Mouse (Mus musculus): ENCODE data around the gene Tma16. TPM values are rescaled to one million over a fixed set of nuclear protein-coding genes. Genes with fewer than 3 reads are reported as not detected.

The Tma16 gene
- 11.2 and 13.4 TPM in 2 replicates for polyA plus RNA-seq (2015; fragmentation: Nextera tagmentation; extraction: Ambion mirVana)

- H3K36me3 ChIP-seq: peaks cover 24% of the 10 kb centered on the region
- H3K9me3 ChIP-seq: no peaks in the 10 kb centered on the region
- H3K27ac ChIP-seq (replicated peaks): peak within 1 kb of the TSS; percentile 81
- H3K4me1 ChIP-seq (replicated peaks): peaks cover 14% of the 10 kb centered on the region
- WGBS: under 1% methylated on average over 45 of the region's 45 CpGs
- peak; percentile 97 for ATAC-seq (ENCODE audit: low read depth)
- H3K4me2 ChIP-seq: peak within 1 kb of the TSS; percentile 75
- H3K4me3 ChIP-seq: peak within 1 kb of the TSS; percentile 86
- no peaks in the 10 kb centered on the region for H3K27me3 ChIP-seq
- H3K9ac ChIP-seq: peak within 1 kb of the TSS; percentile 90
Measured at GRCm38 (mm10) chr8:66486084-66486763, at the start of gene Tma16. Tma16 (minus strand) TSS chr8:66486530.

- Histone ChIP-seq H3K36me3 (no peaks in the 10 kb centered on the region), H3K27ac (replicated peaks) (no peak overlapping the region), H3K4me3 (no peak overlapping the region), H3K27me3 (no peaks in the 10 kb centered on the region), H3K9me3 (no peaks in the 10 kb centered on the region), H3K9ac (no peak overlapping the region), H3K4me1 (replicated peaks) (no peaks in the 10 kb centered on the region), H3K4me2 (no peak overlapping the region)
- ATAC-seq (ENCODE audit: low read depth): no peak
Measured at GRCm38 (mm10) chr8:66520576-66520975, 34.2 kb upstream of the Tma16 start.

- ATAC-seq (ENCODE audit: low read depth): no peak
- whole genome bisulfite sequencing: 77% methylated on average over 2 of the region's 2 CpGs
Measured at GRCm38 (mm10) chr8:66519149-66519548, 32.8 kb upstream of the Tma16 start.

GRCm38 (mm10) chr8:66511537-66511936 is 25.2 kb upstream of the Tma16 start, which contains the start of gene Tktl2:
Tktl2 (plus strand) TSS chr8:66511756.
- no peaks in the 10 kb centered on the region for H3K27me3 ChIP-seq
- WGBS: 96% methylated on average over 22 of the region's 22 CpGs
- H3K4me2 ChIP-seq: no peak within 1 kb of the TSS
- no peaks in the 10 kb centered on the region for H3K9me3 ChIP-seq
- no peak for ATAC-seq (ENCODE audit: low read depth)
- H3K27ac ChIP-seq (replicated peaks): no peak within 1 kb of the TSS
- no peaks in the 10 kb centered on the region for H3K4me1 ChIP-seq (replicated peaks)
- no peak within 1 kb of the TSS for H3K9ac ChIP-seq
- H3K36me3 ChIP-seq: no peaks in the 10 kb centered on the region
- H3K4me3 ChIP-seq: no peak within 1 kb of the TSS

More at GRCm38 (mm10) chr8:66519149-66519548, 32.8 kb upstream of the Tma16 start:
- Histone ChIP-seq H3K27ac (replicated peaks) (no peak overlapping the region), H3K9ac (no peak overlapping the region), H3K4me2 (no peak overlapping the region), H3K36me3 (no peaks in the 10 kb centered on the region), H3K9me3 (no peaks in the 10 kb centered on the region), H3K4me1 (replicated peaks) (no peaks in the 10 kb centered on the region), H3K27me3 (no peaks in the 10 kb centered on the region), H3K4me3 (no peak overlapping the region)

- Histone ChIP-seq H3K4me3 (no peak overlapping the region), H3K27me3 (no peaks in the 10 kb centered on the region), H3K4me2 (no peak overlapping the region), H3K9ac (no peak overlapping the region), H3K27ac (replicated peaks) (no peak overlapping the region), H3K9me3 (no peaks in the 10 kb centered on the region), H3K36me3 (no peaks in the 10 kb centered on the region), H3K4me1 (replicated peaks) (no peaks in the 10 kb centered on the region)
- ATAC-seq (ENCODE audit: low read depth): no peak
- 71% methylated on average over 2 of the region's 2 CpGs for WGBS
Measured at GRCm38 (mm10) chr8:66503381-66503780, 17.1 kb upstream of the Tma16 start.

- Histone ChIP-seq H3K9ac (no peak overlapping the region), H3K36me3 (no peaks in the 10 kb centered on the region), H3K27me3 (no peaks in the 10 kb centered on the region), H3K9me3 (no peaks in the 10 kb centered on the region), H3K4me2 (no peak overlapping the region), H3K4me3 (no peak overlapping the region), H3K4me1 (replicated peaks) (no peaks in the 10 kb centered on the region), H3K27ac (replicated peaks) (no peak overlapping the region)
- peak; percentile 59; the same call in 1 of the 2 replicates for ATAC-seq (ENCODE audit: low read depth)
- 36% methylated on average over 4 of the region's 4 CpGs for WGBS
Measured at GRCm38 (mm10) chr8:66496998-66497577, 10.8 kb upstream of the Tma16 start.

GRCm38 (mm10) chr8:66495726-66496125 is 9.4 kb upstream of the Tma16 start:
- Histone ChIP-seq H3K9me3 (no peaks in the 10 kb centered on the region), H3K4me1 (replicated peaks) (no peaks in the 10 kb centered on the region), H3K9ac (no peak overlapping the region), H3K4me3 (no peak overlapping the region), H3K27ac (replicated peaks) (no peak overlapping the region), H3K4me2 (no peak overlapping the region), H3K27me3 (no peaks in the 10 kb centered on the region), H3K36me3 (no peaks in the 10 kb centered on the region)
- peak; percentile 82 for ATAC-seq (ENCODE audit: low read depth)
- WGBS: 10% methylated on average over 8 of the region's 8 CpGs

- Histone ChIP-seq H3K27me3 (no peaks in the 10 kb centered on the region), H3K4me3 (no peak overlapping the region), H3K27ac (replicated peaks) (no peak overlapping the region), H3K36me3 (no peaks in the 10 kb centered on the region), H3K4me2 (no peak overlapping the region), H3K9me3 (no peaks in the 10 kb centered on the region), H3K9ac (no peak overlapping the region), H3K4me1 (replicated peaks) (no peaks in the 10 kb centered on the region)
- no peak for ATAC-seq (ENCODE audit: low read depth)
- WGBS: 70% methylated on average over 2 of the region's 2 CpGs
Measured at GRCm38 (mm10) chr8:66494496-66494895, 8.2 kb upstream of the Tma16 start.

GRCm38 (mm10) chr8:66490624-66491023 is 4.3 kb upstream of the Tma16 start:
- no peak overlapping the region for H3K9ac ChIP-seq
- no peak for ATAC-seq (ENCODE audit: low read depth)
- no peak overlapping the region for H3K4me3 ChIP-seq
- no peak overlapping the region for H3K4me2 ChIP-seq
- H3K27ac ChIP-seq (replicated peaks): no peak overlapping the region
- no peaks in the 10 kb centered on the region for H3K36me3 ChIP-seq
- H3K9me3 ChIP-seq: no peaks in the 10 kb centered on the region
- 85% methylated on average over 4 of the region's 4 CpGs for WGBS
- no peaks in the 10 kb centered on the region for H3K27me3 ChIP-seq
- H3K4me1 ChIP-seq (replicated peaks): peaks cover 4% of the 10 kb centered on the region

GRCm38 (mm10) chr8:66488556-66488955 is 2.2 kb upstream of the Tma16 start:
- WGBS: 50% methylated on average over 3 of the region's 3 CpGs
- Histone ChIP-seq H3K4me3 (no peak overlapping the region), H3K4me1 (replicated peaks) (peaks cover 14% of the 10 kb centered on the region), H3K9me3 (no peaks in the 10 kb centered on the region), H3K27me3 (no peaks in the 10 kb centered on the region), H3K36me3 (peaks cover 3% of the 10 kb centered on the region; the same call in 1 of the 2 replicates), H3K27ac (replicated peaks) (no peak overlapping the region), H3K4me2 (no peak overlapping the region), H3K9ac (no peak overlapping the region)
- ATAC-seq (ENCODE audit: low read depth): no peak

GRCm38 (mm10) chr8:66476880-66477279 is 9.4 kb downstream of the Tma16 start:
- no peaks in the 10 kb centered on the region for H3K27me3 ChIP-seq
- H3K9ac ChIP-seq: no peak overlapping the region
- no peak for ATAC-seq (ENCODE audit: low read depth)
- H3K9me3 ChIP-seq: no peaks in the 10 kb centered on the region
- no peak overlapping the region for H3K27ac ChIP-seq (replicated peaks)
- WGBS: 96% methylated on average over 3 of the region's 3 CpGs
- H3K4me3 ChIP-seq: no peak overlapping the region
- no peak overlapping the region for H3K4me2 ChIP-seq
- no peaks in the 10 kb centered on the region for H3K4me1 ChIP-seq (replicated peaks)
- H3K36me3 ChIP-seq: peaks cover 66% of the 10 kb centered on the region

GRCm38 (mm10) chr8:66469821-66470220 is 16.5 kb downstream of the Tma16 start:
- no peaks in the 10 kb centered on the region for H3K4me1 ChIP-seq (replicated peaks)
- no peak overlapping the region for H3K4me3 ChIP-seq
- no peaks in the 10 kb centered on the region for H3K27me3 ChIP-seq
- 91% methylated on average over 3 of the region's 3 CpGs for WGBS
- no peak for ATAC-seq (ENCODE audit: low read depth)
- H3K4me2 ChIP-seq: no peak overlapping the region
- no peak overlapping the region for H3K27ac ChIP-seq (replicated peaks)
- H3K9me3 ChIP-seq: no peaks in the 10 kb centered on the region
- peaks cover 5% of the 10 kb centered on the region for H3K36me3 ChIP-seq
- H3K9ac ChIP-seq: no peak overlapping the region

GRCm38 (mm10) chr8:66457057-66457456 is 29.3 kb downstream of the Tma16 start:
- Histone ChIP-seq H3K9me3 (no peaks in the 10 kb centered on the region), H3K4me3 (no peak overlapping the region), H3K27ac (replicated peaks) (no peak overlapping the region), H3K4me1 (replicated peaks) (no peaks in the 10 kb centered on the region), H3K9ac (no peak overlapping the region), H3K27me3 (no peaks in the 10 kb centered on the region), H3K4me2 (no peak overlapping the region), H3K36me3 (no peaks in the 10 kb centered on the region)
- ATAC-seq (ENCODE audit: low read depth): no peak

Data from neural tube, embryonic 13.5 days (tissue).